Mouse (Mus musculus) cerebellum, adult (tissue): Measurements from ENCODE around the gene Cd274.

Experiments
- ATAC-seq: cut with Nextera tagmentation; 2 replicates; pipeline ENCODE4 v1.9.2; 2017; ENCODE audit warnings: mild to moderate bottlenecking, moderate library complexity, mixed read lengths; ENCODE audit not compliant: insufficient number of reproducible peaks, low FRiP score, low TSS enrichment

Gene Cd274

DNA sequence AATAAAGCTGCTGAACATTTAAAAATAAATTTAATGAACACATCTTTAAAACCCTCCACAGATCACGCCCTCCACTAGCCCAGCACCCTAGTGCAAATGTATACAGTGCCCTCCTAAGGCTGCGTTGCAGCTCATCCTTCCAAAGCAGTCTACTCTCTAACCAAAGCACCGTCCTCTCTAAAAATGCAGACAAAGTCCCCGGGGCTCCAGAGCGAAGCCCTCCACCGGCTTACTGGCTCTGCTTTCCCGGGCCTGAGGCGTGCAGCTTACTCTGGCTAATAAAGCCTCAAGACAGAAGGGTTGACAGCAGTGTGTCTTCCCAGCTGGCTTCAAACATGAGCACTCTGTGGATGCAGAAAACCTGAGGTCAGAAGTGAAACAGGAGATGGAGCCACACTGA is 53.1 kb downstream of the Cd274 start:
- no peak for ATAC-seq

DNA sequence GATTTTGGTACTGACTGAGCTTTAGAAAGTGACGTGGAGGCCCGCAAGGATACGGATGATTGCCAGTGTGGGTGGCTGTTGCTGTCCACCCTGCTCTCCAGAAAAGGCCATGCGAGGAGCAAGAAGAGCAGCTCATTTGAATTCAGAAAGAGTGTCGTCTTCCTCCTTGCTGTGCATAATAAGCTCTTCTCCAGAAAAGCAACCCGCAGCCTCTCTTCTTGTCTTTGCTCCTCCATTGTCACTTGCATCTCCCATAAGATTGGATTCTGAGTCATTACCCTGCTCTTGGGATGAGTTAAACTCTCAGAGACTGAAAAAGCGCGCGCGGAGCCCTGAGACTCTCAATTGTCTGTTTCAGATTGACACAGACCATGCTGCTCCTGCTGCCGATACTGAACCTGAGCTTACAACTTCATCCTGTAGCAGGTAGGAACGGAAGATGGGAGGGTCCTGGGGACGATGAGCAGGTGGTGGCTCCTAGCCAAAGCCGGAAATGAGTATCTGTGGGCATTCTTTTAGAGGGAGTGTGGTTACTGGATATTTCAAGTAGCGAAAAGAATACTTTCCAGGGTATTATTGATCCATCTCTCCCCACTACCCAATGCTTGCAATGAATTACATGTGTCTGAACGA is 54.9 kb downstream of the Cd274 start:
- ATAC-seq: no peak

DNA sequence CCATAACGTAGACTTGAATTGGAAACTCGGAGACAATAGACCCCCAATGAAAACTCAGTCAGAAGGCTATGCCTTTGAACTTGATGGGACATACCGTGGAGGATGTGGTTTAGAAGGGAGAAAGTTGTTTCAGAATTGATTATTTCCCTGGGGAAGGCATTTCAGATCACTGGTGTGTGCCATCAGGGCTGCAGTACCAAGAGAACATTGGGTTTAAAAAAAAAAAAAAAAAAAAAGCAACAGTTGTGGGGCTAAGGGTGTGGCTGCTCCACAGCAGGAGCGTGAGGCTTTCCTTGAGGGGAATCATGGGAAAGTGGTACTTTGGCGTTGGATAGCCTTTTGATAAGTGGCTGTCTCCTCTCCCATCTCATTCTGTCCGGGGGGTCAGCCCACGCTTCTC is 55.5 kb downstream of the Cd274 start:
- ATAC-seq: no peak

DNA sequence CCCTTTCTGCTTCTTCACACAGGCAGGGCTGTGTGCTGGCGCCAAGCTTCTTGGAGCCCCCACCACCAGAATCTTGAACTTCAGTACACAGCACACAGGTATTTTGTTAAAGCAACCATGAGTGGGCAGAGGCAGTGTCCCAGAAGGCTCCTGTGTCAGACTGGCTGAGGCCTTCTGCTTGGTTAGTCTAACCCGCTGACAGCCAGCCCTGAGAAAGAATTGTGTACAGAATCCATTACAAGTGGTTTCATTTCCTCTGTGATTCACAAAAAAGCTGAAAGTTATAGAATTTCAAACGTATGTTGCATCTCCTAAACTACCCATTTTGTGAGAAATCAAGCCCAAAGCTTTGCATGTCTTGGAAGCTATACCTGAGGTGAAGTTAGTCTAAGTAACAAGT is 63.3 kb downstream of the Cd274 start:
- ATAC-seq: no peak

DNA sequence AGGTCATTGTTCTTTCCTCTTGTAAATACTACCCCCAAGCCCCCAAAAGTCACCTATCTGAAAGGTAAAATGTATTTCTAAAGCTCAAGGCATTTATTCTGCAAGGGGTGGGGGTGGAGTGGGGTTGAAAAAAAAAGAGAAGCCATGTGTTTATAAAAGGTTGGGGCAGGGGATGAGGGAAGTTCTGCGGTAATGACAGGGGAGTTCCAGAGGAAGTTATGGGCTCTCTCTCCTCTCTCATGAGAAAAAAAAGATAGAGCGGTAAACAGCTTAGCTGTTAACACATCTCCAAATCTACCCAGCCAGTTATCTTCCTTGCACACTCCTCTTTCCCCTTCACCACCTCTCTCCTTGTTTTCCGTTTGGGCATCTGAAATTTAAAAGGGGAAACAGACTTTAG is 63.7 kb downstream of the Cd274 start:
- no peak for ATAC-seq

DNA sequence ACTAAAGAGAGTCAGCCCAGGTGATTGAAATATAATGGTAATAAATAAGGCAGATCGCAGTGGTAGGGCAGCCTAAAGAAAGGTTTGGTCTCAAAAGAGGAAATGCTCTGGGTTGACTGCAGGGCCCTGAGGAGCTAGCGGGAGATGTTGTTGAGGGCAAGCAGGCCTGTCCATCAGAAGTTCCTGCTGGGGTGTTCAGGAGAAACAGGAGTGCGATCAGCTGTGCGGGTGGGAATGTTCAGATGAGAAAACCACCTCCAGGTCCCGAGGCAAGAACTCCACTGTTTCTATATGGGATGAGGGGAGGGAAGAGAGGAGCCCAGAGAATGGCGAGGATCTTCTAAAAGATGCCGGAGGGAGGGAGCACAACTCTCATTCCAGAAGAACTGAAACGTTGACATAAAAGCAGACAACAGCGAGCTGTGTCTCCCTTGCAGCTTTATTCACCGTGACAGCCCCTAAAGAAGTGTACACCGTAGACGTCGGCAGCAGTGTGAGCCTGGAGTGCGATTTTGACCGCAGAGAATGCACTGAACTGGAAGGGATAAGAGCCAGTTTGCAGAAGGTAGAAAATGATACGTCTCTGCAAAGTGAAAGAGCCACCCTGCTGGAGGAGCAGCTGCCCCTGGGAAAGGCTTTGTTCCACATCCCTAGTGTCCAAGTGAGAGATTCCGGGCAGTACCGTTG is 69.7 kb downstream of the Cd274 start:
- ATAC-seq: no peak
